Comparison of ENCODE assay signal across 26 mouse cellular contexts in the genomic region with DNA sequence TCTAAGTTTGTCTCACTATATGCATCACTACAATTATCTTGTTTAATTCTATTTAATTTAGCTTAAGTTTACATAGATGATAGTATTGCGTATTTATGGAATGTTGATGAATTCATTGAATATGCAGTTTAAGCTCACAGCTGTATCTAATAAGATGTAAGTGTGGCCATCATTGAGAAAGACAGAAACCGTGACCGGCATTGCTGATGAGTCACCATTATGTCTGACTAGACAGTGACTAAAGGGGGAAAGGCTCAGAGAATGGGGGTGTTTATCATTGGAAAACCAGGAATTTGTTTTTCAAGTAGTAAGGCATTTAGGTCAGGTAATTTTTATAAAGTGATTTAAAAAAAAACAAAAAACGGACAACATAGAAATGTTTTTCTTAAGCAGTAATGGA. TPM values are rescaled to one million over a fixed set of nuclear protein-coding genes. Genes with fewer than 3 reads are reported as not detected.
DNase-seq lines count a peak whose midpoint lies in the region; ATAC-seq and TF ChIP-seq lines count a peak whose summit lies in the region.
"Had no signal": no experiment of that assay in that cellular context is flagged by ENCODE, and none has a peak within 500 bp of the region (broad histone marks: within the 10 kb centered on the region; RNA-seq: fewer than 3 reads in every experiment).

No protein-coding gene starts in this region.

- H3ac ChIP-seq in myocyte (ENCODE audit: control insufficient read depth, insufficient read length) = no peak overlapping the region

- ATAC-seq in megakaryocyte progenitor cell, adult 5-6 weeks (replicated peaks; ENCODE audit: poor library complexity) = no peak
- ATAC-seq: forebrain, embryonic 13.5 days; forebrain, embryonic 16.5 days; hindbrain, postnatal 0 days; inflammation-experienced regulatory T-cells, adult 6 months; intestine, embryonic 16.5 days had no signal

- no peaks in the 10 kb centered on the region for H3K27me3 ChIP-seq in myocyte (ENCODE audit: control insufficient read depth, insufficient read depth, insufficient read length)
- H3K27me3 ChIP-seq: embryonic facial prominence, embryonic 13.5 days; forebrain, embryonic 13.5 days; heart, embryonic 12.5 days; heart, embryonic 15.5 days had no signal

- peaks cover 12% of the 10 kb centered on the region for H3K36me3 ChIP-seq in myocyte (ENCODE audit: control insufficient read depth, insufficient read depth)
- H3K36me3 ChIP-seq: heart, embryonic 15.5 days had no signal

- TF ChIP-seq POLR2A in myocyte (IDR thresholded peaks at IDR 0.05; ENCODE audit: insufficient read length, low read depth) = no peak

- DNase-seq in 3134 (ENCODE audit: extremely low read depth, insufficient read length, low spot score) = peak; percentile 14
- peak; percentile 85 for DNase-seq in 3T3-L1 (ENCODE audit: low read depth, low spot score)
- peak; percentile 27 for DNase-seq in Muller cell, postnatal 12 days (ENCODE audit: inconsistent ontology term)
- DNase-seq in layer of hippocampus, adult 9-11 months = no peak
- DNase-seq: adrenal gland, postnatal 10 days; cerebellum, adult 18-20 months; cerebellum, adult 9-10 months; cerebellum, postnatal 14 days; gastrocnemius, postnatal 10 days; gastrocnemius, postnatal 36 days; heart, postnatal 10 days; heart, postnatal 4 days; kidney, adult 18-20 months had no signal

- H3K4me2 ChIP-seq in myocyte (ENCODE audit: low read depth) = peak overlapping the region; percentile 82
- H3K4me2 ChIP-seq: embryonic facial prominence, embryonic 13.5 days; forebrain, embryonic 13.5 days; heart, embryonic 12.5 days; heart, embryonic 15.5 days; hindbrain, embryonic 14.5 days had no signal

- H3K4me3 ChIP-seq in myocyte = no peak overlapping the region
- H3K4me3 ChIP-seq: embryonic facial prominence, embryonic 10.5 days; embryonic facial prominence, embryonic 13.5 days; forebrain, embryonic 10.5 days; forebrain, embryonic 13.5 days; heart, embryonic 12.5 days; heart, embryonic 15.5 days had no signal

- peaks cover 14% of the 10 kb centered on the region for H3K79me2 ChIP-seq in myocyte (ENCODE audit: control insufficient read depth, insufficient read depth)

TF ChIP-seq in myocyte, 11 proteins besides CTCF, POLR2A, EP300 and RAD21:
- peak; percentile 40; the same call in 1 of the 2 replicates for TF ChIP-seq CEBPB (IDR thresholded peaks at IDR 0.05; ENCODE audit: insufficient read depth, poor library complexity, severe bottlenecking)
- TF ChIP-seq TCF12 (IDR thresholded peaks at IDR 0.05; ENCODE audit: insufficient read depth, poor library complexity, severe bottlenecking) = no peak

RNA-seq across cellular contexts. Expression of gene Slc38a6, which starts 21.2 kb away (rescaled TPM):
- 7.8 TPM for polyA plus RNA-seq in myocyte (2012; fragmentation: generic; extraction: Trizol)
- total RNA-seq in megakaryocyte progenitor cell, adult 5-6 weeks (2015) = 5.0 and 9.0 TPM in 2 replicates
- total RNA-seq in megakaryocyte progenitor cell, adult 5-6 weeks (2017) = 3.8 and 5.0 TPM in 2 replicates

RNA-seq across cellular contexts. Expression of gene Trmt5, which starts 21.2 kb away (rescaled TPM):
- polyA plus RNA-seq in myocyte (2012; fragmentation: generic; extraction: Trizol) = 8.0 TPM
- 46.3 and 59.6 TPM in 2 replicates for total RNA-seq in megakaryocyte progenitor cell, adult 5-6 weeks (2015)
- 37.6 and 43.7 TPM in 2 replicates for total RNA-seq in megakaryocyte progenitor cell, adult 5-6 weeks (2017)
